In genomic region chr11:88318850-88319249, GRCm38 (mm10) we compare ENCODE assay signal across 24 mouse cellular contexts. TPM values are rescaled to one million over a fixed set of nuclear protein-coding genes. Genes with fewer than 3 reads are reported as not detected.
DNase-seq lines count a peak whose midpoint lies in the region; ATAC-seq lines count a peak whose summit lies in the region.
"Had no signal": no experiment of that assay in that cellular context is flagged by ENCODE, and none has a peak within 500 bp of the region (broad histone marks: within the 10 kb centered on the region; RNA-seq: fewer than 3 reads in every experiment).

No protein-coding gene starts in this region.

- no peak for ATAC-seq in hindbrain, embryonic 16.5 days
- ATAC-seq: forebrain, postnatal 0 days; intestine, embryonic 16.5 days had no signal

- peaks cover 61% of the 10 kb centered on the region for H3K4me1 ChIP-seq in hindbrain, embryonic 10.5 days (replicated peaks)
- peaks cover 2% of the 10 kb centered on the region; the same call in 1 of the 2 replicates for H3K4me1 ChIP-seq in hindbrain, embryonic 16.5 days (ENCODE audit: control insufficient read depth, insufficient read depth, low read depth, low read length)
- H3K4me1 ChIP-seq: embryonic facial prominence, embryonic 12.5 days had no signal

- no peak overlapping the region for H3K4me2 ChIP-seq in hindbrain, embryonic 16.5 days (ENCODE audit: low read length)
- H3K4me2 ChIP-seq: embryonic facial prominence, embryonic 12.5 days; heart, embryonic 13.5 days; kidney, embryonic 15.5 days had no signal

- H3K27me3 ChIP-seq in hindbrain, embryonic 10.5 days (ENCODE audit: insufficient read depth, poor library complexity, severe bottlenecking) = no peaks in the 10 kb centered on the region
- H3K27me3 ChIP-seq in hindbrain, embryonic 16.5 days (replicated peaks; ENCODE audit: control insufficient read depth, insufficient read depth, low read length) = no peaks in the 10 kb centered on the region
- H3K27me3 ChIP-seq: embryonic facial prominence, embryonic 12.5 days; heart, embryonic 13.5 days had no signal

- H3K9me3 ChIP-seq in hindbrain, embryonic 10.5 days = peaks cover 6% of the 10 kb centered on the region; the same call in 1 of the 2 replicates
- H3K9me3 ChIP-seq in hindbrain, embryonic 16.5 days (ENCODE audit: control insufficient read depth, low read length) = no peaks in the 10 kb centered on the region
- H3K9me3 ChIP-seq: embryonic facial prominence, embryonic 12.5 days; heart, embryonic 13.5 days; kidney, embryonic 15.5 days had no signal

- DNase-seq in adrenal gland, adult 2 months = peak; percentile 47
- DNase-seq in adrenal gland, postnatal 25 days = no peak
- DNase-seq in gastrocnemius, adult 18-20 months (ENCODE audit: low spot score) = peak; percentile 24
- DNase-seq in gastrocnemius, postnatal 25 days = no peak
- no peak for DNase-seq in hindbrain, embryonic 10.5 days (ENCODE audit: low spot score)
- DNase-seq in adrenal gland, postnatal 36 days = peak; percentile 37 to 40
- DNase-seq: cerebellum, adult 11-12 months; cerebellum, adult 9-10 months; cerebellum, postnatal 25 days; forebrain, postnatal 0 days; gastrocnemius, postnatal 10 days; kidney, adult 2 months had no signal

- peak overlapping the region; percentile 62 for H3K27ac ChIP-seq in hindbrain, embryonic 10.5 days
- no peak overlapping the region for H3K27ac ChIP-seq in hindbrain, embryonic 16.5 days (ENCODE audit: low read depth, low read length)
- H3K27ac ChIP-seq: embryonic facial prominence, embryonic 12.5 days; heart, embryonic 13.5 days; kidney, embryonic 15.5 days had no signal

- H3K36me3 ChIP-seq in hindbrain, embryonic 10.5 days = no peaks in the 10 kb centered on the region
- no peaks in the 10 kb centered on the region for H3K36me3 ChIP-seq in hindbrain, embryonic 16.5 days (ENCODE audit: control insufficient read depth, insufficient read depth, low read length)
- H3K36me3 ChIP-seq: embryonic facial prominence, embryonic 12.5 days; heart, embryonic 13.5 days; kidney, embryonic 15.5 days had no signal

- no peak overlapping the region for H3K9ac ChIP-seq in hindbrain, embryonic 16.5 days (ENCODE audit: low read depth, low read length)
- H3K9ac ChIP-seq: embryonic facial prominence, embryonic 12.5 days; forebrain, postnatal 0 days; heart, embryonic 13.5 days; kidney, embryonic 15.5 days had no signal

- no peak overlapping the region for H3K4me3 ChIP-seq in hindbrain, embryonic 10.5 days
- no peak overlapping the region for H3K4me3 ChIP-seq in hindbrain, embryonic 16.5 days (ENCODE audit: low read length)
- H3K4me3 ChIP-seq: embryonic facial prominence, embryonic 12.5 days; heart, embryonic 13.5 days; kidney, embryonic 15.5 days had no signal

- 79% methylated on average over 5 of the region's 5 CpGs for WGBS in hindbrain, embryonic 10.5 days
- 70% methylated on average over 5 of the region's 5 CpGs for WGBS in hindbrain, embryonic 16.5 days

RNA-seq across cellular contexts. Expression of gene Ccdc182, which starts 25.0 kb away (rescaled TPM):
- not detected for total RNA-seq in adrenal gland, adult 2 months (2021)
- polyA plus RNA-seq in adrenal gland, adult 2 months (2012; rRNA removed) = not detected in 2 replicates
- not detected in 2 replicates for total RNA-seq in adrenal gland, postnatal 25 days (2021)
- total RNA-seq in gastrocnemius, adult 18-20 months (2021) = not detected
- total RNA-seq in gastrocnemius, postnatal 25 days (2021) = not detected
- 7.9 and 11.8 TPM in 2 replicates for polyA plus RNA-seq in hindbrain, embryonic 10.5 days (2016; fragmentation: Nextera tagmentation; extraction: Ambion mirVana)
- 0.13 TPM in 1 of 2 replicates, not detected in the other for polyA plus RNA-seq in hindbrain, embryonic 16.5 days (2015; fragmentation: Nextera tagmentation; extraction: Ambion mirVana)
- not detected for total RNA-seq in adrenal gland, postnatal 36 days (2021)
- total RNA-seq: forebrain, postnatal 0 days; gastrocnemius, postnatal 10 days; heart, adult 8-10 months; hematopoietic stem cell, adult 5-6 weeks; MEL had no signal
- polyA plus RNA-seq: C2C12; cortical plate, adult 2 months; forebrain, postnatal 0 days; gonadal fat pad, adult 2 months; heart, embryonic 13.5 days; heart, postnatal 0 days; intestine, embryonic 16.5 days had no signal

Comparison
In these comparisons a context has a peak if more than half of its experiments do, and no peak if none do; other contexts are left out.
1. DNase-seq: peak in adrenal gland, adult 2 months (single experiment), gastrocnemius, adult 18-20 months (single experiment) and adrenal gland, postnatal 36 days (2 of 2); none in adrenal gland, postnatal 25 days (single experiment), gastrocnemius, postnatal 25 days (single experiment) and hindbrain, embryonic 10.5 days (single experiment).